Mouse (Mus musculus) bone marrow, adult 2 months (tissue): ENCODE measurements around the gene Cenph.

Experiments
- CTCF ChIP-seq: fragments of 200-500 bp; IDR thresholded peaks from 2 replicates; pipeline ENCODE4 v1.5.1; 2011; ENCODE audit warnings: low read length, control low read depth; ENCODE audit not compliant: control insufficient read depth, insufficient read depth
- POLR2A ChIP-seq: fragments of 200-500 bp; IDR thresholded peaks from 2 replicates; pipeline ENCODE4 v1.6.1; 2011; ENCODE audit warnings: low read depth, mild to moderate bottlenecking, control low read depth, low read length, borderline replicate concordance; ENCODE audit not compliant: control insufficient read depth

GRCm38 (mm10) chr13:100715467-100715866 is 60.2 kb downstream of the Cenph start:
- TF ChIP-seq POLR2A (no peak), CTCF (no peak)
